Mouse (Mus musculus): ENCODE measurements around the gene Ccnf.
A peak's percentile ranks its signal among the peaks of the same experiment; 100 is the strongest.

The Ccnf gene

GRCm38 (mm10) chr17:24201092-24201491 lies 50.2 kb downstream of the Ccnf start:
- no peak for DNase-seq (ENCODE audit: low read depth)

DNA sequence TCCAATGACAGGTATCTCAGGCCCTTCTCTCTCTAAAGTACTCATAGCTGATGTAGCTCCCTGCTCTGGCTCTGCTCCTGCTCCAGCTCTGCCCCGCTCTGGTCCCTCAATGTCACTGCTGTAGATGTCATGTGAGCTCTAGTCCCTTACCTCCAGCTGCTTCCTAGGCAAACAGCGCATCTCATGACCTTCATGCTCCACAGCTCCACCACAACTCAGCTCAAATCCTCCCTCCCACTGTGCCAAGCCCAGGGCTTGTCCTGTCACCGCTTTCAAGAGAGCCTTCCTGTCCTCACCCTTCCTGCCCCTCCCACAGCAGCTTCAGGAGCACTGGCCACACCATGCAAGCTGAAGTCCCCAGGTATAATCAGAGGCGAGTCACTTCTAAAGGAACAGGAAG lies 51.5 kb downstream of the Ccnf start:
- no peak for DNase-seq (ENCODE audit: low read depth)

DNA sequence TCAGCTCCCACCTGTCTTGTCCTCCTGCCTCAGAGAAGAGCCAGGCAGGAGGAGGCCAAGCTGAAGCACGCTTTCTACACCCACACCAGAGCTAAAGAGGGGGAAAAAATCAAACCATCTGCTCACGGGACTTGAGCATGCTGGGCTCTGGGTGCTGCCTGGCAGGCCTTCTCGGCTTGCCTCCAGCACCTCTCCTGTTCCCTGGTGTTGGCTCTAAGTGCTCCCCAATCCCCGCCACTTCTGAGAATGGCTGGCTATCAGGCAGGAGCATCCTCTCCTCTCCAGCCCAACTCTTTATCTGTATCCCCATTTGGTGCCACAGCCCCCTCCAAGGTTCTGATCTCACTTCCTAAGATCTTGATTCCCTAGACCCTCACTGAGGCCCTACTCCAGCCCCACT lies 52.0 kb downstream of the Ccnf start:
- no peak for DNase-seq (ENCODE audit: low read depth)

DNA sequence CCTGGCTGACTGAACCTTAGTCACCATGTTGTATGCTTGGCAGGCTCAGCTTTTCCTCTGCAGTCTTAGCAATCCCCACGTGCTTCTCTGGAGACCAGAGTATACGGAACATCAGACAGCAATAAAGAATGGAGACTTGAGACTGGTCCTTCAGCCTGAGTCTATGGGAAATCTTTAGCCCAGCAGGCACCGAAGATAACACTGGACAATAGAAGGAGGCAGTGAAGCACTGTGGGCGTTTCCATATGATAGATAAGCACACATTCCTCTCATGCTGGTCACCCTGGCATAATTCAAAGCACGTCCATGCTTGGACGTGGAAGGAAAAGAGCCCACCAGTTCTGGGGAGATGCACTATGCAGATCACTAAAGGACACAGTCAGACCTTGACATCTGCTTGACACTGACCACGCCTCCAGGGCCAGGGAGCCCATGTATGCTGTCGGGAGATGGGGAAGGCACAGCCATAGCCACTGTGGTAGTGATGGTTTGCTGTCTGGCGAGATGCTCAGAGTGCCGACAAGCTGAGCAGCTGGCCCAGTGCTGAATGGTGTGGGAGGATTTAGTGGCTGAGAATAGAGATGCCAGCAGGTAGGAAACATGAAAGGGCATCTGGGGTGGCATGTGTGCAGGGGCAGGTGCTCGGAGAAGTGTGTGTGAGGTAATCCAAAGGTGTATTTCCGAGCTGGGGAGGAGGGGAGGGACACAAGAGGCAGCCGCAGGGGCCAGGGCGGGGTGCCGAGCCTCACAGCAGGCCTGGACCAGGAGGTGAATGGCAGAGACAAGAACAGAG lies 54.1 kb downstream of the Ccnf start:
- no peak for DNase-seq (ENCODE audit: low read depth)

DNA sequence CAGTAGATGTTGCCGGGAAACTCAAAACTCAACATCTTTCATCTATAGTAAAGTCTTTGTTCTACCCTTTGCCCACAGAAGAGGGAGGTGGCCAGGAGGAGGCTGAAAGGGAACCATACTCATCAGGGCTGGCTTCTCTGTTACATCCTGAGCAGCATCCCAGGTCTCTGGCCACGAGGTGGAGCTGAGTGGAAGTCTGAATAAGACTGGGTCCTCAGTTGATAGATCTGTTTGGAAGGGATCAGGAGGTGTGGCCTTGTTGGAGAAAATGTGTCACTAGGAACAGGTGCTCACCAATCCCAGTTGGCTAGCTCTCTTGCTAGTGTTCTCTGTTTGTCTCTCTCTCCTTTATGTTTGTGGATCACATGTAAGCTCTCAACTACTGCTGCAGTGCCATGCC lies 55.9 kb downstream of the Ccnf start:
- DNase-seq (ENCODE audit: low read depth): no peak

- no peak for DNase-seq (ENCODE audit: low read depth)
Observed at GRCm38 (mm10) chr17:24193769-24194168, 57.5 kb downstream of the Ccnf start.

DNA sequence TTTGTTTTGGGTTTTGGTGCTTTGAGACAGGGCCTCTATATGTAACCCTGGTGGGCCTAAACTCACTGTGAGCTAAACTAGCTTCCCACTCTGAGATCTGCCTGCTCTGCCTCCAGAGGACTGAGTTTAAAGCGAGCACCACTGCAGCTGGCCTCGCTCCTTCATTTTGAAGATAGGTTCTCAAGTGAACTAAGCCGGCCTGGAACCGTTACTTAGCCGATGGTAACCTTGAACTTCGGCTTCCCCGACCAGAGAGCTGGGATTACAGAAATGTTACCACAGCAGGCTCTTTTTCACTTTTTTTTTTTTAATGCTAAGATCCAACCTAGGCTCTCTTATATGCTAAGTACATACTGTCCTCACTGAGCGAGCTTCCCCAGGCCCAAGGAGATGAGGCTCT lies 58.0 kb downstream of the Ccnf start:
- no peak for DNase-seq (ENCODE audit: low read depth)

GRCm38 (mm10) chr17:24192848-24193247 lies 58.4 kb downstream of the Ccnf start:
- DNase-seq (ENCODE audit: low read depth): no peak

DNA sequence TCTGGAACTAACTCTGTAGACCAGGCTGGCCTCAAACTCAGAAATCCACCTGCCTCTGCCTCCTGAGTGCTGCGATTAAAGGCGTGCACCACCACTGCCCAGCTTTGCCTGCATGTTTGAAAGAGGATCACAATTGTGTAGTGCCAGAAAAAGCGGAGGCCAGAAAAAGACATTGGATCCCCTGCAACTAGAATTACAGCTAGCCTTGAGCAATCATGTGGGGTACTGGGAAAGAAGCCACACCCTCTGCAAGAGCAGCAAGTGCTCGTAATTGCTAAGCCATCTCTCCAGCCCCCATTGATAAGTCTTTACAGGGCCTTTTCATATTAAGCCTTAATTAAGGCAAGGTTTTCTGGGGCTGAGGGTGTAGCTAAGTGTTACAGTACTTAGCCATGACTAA lies 59.8 kb downstream of the Ccnf start:
- no peak for DNase-seq (ENCODE audit: low read depth)

- DNase-seq (ENCODE audit: low read depth): no peak
Observed at GRCm38 (mm10) chr17:24190934-24191333, 60.4 kb downstream of the Ccnf start.

DNA sequence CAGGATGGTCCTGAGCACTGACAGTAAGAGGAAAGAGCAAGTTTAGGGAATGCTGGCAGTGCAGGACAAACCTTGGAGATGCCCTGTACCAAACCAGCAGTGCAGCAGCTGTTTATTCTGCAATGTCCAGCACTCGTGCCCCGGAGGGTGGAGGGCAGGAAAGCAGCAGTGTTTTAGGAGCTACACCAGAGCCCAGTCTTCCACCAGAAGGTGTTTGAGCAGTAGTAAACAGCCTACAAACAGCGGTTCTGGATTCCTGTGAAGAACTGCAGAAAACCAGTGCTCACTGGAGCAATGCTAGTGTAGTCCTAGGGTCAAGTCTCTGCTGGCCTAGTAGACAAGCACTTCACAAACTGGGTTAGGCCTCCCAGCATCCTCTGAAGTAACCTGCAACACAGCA lies 77.0 kb downstream of the Ccnf start:
- DNase-seq (ENCODE audit: low read depth): no peak

- DNase-seq (ENCODE audit: low read depth): peak; percentile 86
Observed at GRCm38 (mm10) chr17:24173423-24173822, 77.9 kb downstream of the Ccnf start.
